Mouse (Mus musculus): Measurements from ENCODE around the gene Pln.

Pln gene

DNA sequence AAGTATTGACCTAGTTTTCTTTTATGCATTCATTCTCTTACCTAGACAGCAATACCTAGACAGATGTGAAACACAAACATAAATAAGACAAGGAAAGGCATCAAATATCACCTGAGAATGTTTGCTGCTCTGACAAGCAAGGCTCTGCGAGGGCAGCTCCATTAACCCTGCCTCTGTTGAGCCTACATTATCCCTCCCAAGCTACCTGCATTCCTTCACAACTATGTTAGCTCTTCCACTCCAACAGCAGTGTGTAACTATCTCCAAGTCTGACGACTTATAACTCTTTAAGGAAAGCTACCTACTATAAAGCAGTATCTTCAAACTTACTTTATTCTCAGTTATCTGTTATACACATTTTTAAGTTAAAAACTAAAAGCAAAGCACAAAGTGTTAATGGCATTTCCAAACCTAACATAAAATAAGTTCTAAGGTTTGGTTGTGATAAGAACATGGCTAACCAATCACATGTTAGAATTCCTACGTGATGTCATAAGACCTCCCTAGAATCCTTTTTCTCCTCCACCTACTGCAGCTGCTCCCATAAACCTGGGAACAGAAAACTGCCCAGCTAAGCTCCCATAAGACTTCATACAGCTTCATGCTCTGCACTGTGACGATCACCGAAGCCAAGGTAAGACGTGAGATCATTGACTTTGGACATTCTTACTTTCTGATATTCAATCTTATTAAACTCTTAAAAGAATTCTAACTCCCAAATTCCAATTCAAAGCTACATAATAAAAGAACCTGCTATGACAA, at the start of gene Pln:
Gene Pln, plus strand, starts transcription at position 506 of the 762 bp plus-strand sequence.
- in situ Hi-C loops (cut with MboI; ENCODE audit: low pct_unique_long_range_greater_than_20kb in 1 of 2, low sequenced_read_pairs in 2 of 2, unreplicated experiment in 1 of 2), result loop anchor here in 1 of 2 experiments (25.0 kb wide), 1 partner anchor 225 kb away; no protein-coding TSS in a partner anchor

DNA sequence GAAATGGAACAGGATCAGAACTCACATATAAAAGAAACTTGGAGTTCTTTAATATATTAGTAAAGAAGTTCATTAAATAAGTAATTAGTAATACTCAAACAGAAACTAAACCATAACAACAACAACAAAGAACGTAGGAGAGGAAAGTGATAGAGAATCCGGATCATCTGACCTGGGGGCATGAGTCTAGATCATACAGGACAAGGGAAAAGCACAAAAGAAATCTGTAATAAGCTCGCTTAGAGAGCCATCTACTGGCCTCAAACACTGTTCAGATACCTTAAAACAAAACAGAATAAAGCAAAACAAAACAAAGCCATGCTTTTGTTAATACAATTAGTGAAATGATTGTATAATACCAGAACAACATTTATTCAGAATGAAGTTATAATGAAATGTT, 31.6 kb upstream of the Pln start:
- in situ Hi-C loops (cut with MboI; ENCODE audit: low pct_unique_long_range_greater_than_20kb in 1 of 2, low sequenced_read_pairs in 2 of 2, unreplicated experiment in 1 of 2), result no loop called here

DNA sequence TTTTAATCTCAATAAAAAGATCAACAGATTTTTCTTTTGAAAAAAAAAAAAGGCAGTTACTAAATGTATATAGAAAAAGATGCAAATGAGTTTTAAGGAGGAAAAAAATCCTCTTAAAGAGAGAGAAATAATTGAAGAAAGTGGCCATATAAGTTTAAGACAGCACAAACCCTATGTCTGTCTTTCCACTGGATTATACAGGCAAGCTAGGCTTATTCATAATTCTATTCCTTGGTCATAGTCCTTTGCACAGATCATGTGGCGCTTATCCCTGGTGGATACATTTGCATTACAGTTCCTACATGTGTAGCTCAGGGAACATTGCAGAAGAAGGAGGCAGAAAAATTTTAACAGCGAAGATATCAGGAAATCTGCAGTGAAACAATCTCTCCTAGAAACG, 30.8 kb upstream of the Pln start:
- in situ Hi-C loops (cut with MboI; ENCODE audit: low pct_unique_long_range_greater_than_20kb in 1 of 2, low sequenced_read_pairs in 2 of 2, unreplicated experiment in 1 of 2), result no loop called here

DNA sequence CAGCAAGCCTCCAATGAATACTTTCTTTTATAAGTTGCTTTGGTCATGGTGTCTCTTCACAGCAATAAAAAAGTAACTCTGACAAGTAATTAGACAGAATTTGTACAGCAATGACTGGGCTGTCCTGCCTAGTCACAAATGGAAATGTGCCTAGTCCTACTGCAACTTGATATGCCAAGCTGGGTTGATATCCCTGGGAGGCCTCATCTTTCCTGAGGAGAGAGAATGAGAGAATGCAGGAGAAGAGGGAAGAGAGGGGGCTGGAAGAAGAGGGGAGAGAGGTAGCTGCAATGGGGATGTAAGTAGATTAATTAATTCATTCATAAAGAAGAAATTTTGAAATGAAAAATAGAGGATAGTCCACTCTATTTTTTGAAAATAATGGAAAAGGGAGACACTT, 14.1 kb upstream of the Pln start:
- in situ Hi-C loops (cut with MboI; ENCODE audit: low pct_unique_long_range_greater_than_20kb in 1 of 2, low sequenced_read_pairs in 2 of 2, unreplicated experiment in 1 of 2), result no loop called here

DNA sequence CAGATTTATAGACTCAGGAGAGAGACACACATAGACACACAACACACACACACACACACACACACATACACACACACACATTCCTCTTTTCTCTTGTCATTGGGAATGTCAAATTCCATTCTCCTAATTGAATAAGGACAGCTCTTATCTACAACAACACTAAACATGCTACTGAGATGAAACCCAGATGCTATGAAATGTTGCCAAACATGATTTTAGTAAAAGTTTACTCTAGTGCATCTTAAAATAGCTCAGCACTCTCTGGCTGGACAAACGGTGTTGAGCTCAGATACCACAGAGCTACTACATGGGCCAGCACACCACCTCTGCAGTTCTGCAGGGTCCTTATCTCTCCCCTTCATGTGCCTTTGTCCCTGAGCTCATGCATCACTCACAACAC, 12.8 kb upstream of the Pln start:
- in situ Hi-C loops (cut with MboI; ENCODE audit: low pct_unique_long_range_greater_than_20kb in 1 of 2, low sequenced_read_pairs in 2 of 2, unreplicated experiment in 1 of 2), result loop anchor here in 1 of 2 experiments (25.0 kb wide), 1 partner anchor 212 kb away; no protein-coding TSS in a partner anchor

DNA sequence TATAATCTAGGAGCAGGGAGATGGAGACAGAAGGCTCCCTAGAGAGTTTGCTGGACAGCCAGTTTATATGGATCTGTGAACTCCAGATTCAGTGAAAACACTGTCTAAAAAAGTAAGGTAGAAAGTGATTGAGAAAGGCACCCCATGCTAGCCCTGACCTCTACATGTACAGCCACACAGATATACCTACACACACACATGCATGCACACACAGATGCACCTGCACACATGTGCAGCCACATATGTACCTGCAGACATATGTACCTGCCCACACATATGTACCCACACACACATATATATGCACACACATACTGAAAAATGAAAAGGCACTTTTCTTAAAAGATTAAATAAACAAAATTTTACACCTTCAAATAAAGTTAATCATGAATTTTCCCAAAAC, 11.1 kb upstream of the Pln start:
- in situ Hi-C loops (cut with MboI; ENCODE audit: low pct_unique_long_range_greater_than_20kb in 1 of 2, low sequenced_read_pairs in 2 of 2, unreplicated experiment in 1 of 2), result loop anchor here in 1 of 2 experiments (25.0 kb wide), 1 partner anchor 214 kb away; no protein-coding TSS in a partner anchor

DNA sequence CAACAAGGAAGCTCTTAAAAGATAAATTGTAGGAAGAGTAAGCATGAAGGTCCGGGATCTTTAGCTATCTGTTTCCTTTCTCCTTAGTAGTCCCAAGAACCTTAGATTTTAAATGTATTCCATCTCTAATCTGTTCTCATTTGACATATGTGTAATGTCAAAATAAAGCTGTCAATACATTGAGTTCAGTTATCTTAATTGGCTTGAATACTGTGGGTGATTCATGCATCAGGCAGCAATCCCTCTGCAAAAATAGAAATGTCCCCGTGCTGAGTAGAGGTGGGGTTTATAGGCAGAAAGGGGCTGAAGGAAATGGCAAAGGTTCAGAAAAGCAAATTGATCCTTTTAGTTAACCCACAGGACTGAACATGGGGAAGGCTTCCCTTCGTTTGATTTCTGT, 8.2 kb upstream of the Pln start:
- in situ Hi-C loops (cut with MboI; ENCODE audit: low pct_unique_long_range_greater_than_20kb in 1 of 2, low sequenced_read_pairs in 2 of 2, unreplicated experiment in 1 of 2), result loop anchor here in 1 of 2 experiments (25.0 kb wide), 1 partner anchor 217 kb away; no protein-coding TSS in a partner anchor

DNA sequence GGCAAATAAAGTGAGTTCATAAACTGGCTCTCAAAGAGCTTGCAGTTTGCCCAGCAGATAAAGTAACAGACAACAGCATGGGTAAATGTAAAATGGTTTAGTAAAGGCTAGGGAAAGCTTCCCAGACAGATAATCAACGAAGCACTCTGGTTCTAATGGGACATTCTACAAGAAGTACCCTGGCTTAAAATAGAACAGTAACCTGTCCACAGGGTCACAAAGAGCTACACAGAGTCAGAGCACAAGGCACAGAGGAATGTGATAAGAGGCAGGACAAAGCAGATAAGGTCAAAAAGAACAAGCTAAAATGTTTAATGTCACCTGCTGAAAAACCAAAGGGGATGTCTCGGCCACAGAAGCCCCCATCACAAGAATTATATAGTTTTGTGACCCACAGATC, 4.7 kb upstream of the Pln start:
- in situ Hi-C loops (cut with MboI; ENCODE audit: low pct_unique_long_range_greater_than_20kb in 1 of 2, low sequenced_read_pairs in 2 of 2, unreplicated experiment in 1 of 2), result loop anchor here in 1 of 2 experiments (25.0 kb wide), 1 partner anchor 220 kb away; no protein-coding TSS in a partner anchor

DNA sequence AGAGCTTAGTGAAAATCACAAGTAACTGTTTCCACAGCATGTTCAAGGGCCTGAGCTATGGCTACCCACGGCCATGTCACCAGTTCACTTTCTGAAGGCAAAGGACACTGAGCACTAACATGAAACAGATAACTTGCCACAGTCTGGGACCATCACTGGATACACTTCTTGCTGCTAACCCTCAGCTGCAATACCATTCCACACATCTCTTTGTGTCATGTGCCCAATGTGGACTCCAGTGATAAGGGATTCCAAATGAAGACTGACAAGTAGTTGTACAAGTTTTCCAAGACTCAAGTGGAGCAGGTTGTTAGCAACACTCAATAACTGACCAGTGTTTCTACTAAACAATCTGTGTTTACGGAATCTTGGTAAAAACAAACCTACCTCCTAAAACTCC, 2.2 kb upstream of the Pln start:
- in situ Hi-C loops (cut with MboI; ENCODE audit: low pct_unique_long_range_greater_than_20kb in 1 of 2, low sequenced_read_pairs in 2 of 2, unreplicated experiment in 1 of 2), result loop anchor here in 1 of 2 experiments (25.0 kb wide), 1 partner anchor 223 kb away; no protein-coding TSS in a partner anchor

DNA sequence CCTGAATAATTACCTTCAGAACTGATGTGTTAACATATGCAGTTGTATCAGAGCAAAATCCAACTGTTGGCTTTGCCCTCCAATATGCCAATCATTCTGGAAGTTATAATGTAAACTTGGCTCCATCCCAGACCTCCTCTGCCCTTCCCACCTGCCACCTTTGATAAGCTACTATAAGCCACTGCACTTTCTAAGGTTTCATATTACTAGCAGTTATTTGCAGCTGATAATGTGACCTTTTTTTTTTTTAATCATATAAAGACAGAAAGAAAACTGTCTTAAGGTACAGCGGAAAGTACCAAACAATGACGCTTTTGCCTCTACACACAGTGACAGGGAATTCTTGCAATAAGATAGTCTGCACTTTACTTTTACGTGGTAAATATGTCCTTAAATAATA, 1.5 kb upstream of the Pln start:
- in situ Hi-C loops (cut with MboI; ENCODE audit: low pct_unique_long_range_greater_than_20kb in 1 of 2, low sequenced_read_pairs in 2 of 2, unreplicated experiment in 1 of 2), result loop anchor here in 1 of 2 experiments (25.0 kb wide), 1 partner anchor 224 kb away; no protein-coding TSS in a partner anchor

DNA sequence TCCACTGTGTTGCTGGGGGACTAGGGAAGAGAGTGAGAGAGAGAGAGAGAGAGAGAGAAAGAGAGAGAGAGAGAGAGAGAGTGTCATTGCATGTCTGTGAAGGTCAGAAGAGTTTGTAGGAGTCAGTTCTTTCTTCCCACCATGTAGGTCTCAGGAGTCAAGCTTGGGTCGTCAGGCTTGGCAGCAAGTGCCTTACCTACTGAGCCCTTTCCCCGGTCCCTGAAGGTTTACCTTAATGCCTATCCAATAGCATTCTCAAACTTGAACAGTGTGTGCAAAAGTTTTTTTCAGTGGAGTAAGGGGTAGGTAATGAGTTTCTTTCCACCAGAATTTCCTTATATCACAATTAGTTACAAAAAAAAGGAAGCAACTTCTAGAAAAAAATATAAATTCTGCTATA, 1.6 kb downstream of the Pln start:
- in situ Hi-C loops (cut with MboI; ENCODE audit: low pct_unique_long_range_greater_than_20kb in 1 of 2, low sequenced_read_pairs in 2 of 2, unreplicated experiment in 1 of 2), result loop anchor here in 1 of 2 experiments (25.0 kb wide), 1 partner anchor 227 kb away; no protein-coding TSS in a partner anchor

DNA sequence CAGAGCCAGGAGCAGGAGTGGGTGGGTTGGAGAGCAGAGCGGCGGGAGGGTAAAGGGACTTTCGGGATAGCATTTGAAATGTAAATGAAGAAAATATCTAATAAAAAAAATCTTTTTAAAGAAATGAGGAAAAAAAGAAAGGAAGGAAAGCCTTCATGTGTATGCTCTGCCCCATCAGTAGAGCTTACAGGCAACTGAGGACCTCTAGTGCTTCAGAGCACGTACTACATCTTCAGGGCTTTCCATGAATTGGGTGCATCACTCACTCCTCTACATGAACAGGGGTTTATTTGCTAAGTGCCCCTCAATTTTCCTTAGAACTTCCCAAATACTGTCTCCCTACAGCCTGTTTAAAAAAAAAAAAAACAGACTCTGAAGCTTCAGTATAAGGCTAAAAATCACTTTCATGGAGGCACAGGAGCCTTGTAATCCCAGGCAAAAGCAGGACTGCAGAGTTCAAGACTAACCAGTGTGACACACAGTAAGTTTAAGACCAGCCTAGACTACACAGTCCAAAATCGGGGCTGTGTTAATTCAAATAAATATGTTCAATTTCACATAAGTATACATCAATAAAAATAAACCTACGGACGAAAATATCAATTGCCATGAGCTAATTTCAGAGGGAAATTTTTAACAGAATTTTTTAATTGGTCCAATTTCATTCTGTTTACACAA, 4.0 kb downstream of the Pln start:
- in situ Hi-C loops (cut with MboI; ENCODE audit: low pct_unique_long_range_greater_than_20kb in 1 of 2, low sequenced_read_pairs in 2 of 2, unreplicated experiment in 1 of 2), result loop anchor here (10.0 to 25.0 kb wide), 2 partner anchors 183 to 229 kb away; no protein-coding TSS in a partner anchor

DNA sequence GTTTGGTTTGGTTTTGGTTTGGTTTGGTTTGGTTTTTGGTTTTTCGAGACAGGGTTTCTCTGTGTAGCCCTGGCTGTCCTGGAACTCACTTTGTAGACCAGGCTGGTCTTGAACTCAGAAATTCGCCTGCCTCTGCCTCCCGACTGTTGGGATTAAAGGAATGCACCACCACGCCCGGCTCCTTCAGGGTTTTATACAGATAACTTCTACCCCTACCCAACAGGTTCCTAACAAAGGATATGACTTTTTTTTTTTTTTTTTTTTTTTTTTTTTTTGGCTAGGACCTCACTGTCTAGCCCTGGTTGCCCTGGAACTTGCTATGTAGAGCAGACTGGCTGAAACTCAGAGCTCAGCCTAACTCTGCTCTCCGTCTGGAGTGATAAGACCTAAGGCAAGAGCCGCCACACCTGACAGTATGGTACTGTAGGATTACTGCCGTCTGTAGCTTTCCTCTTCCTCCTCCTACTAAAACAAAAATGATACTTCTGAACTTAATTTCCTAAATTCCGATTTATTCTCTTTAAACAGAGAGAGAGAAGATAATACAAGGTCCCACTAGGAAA, 4.8 kb downstream of the Pln start:
- in situ Hi-C loops (cut with MboI; ENCODE audit: low pct_unique_long_range_greater_than_20kb in 1 of 2, low sequenced_read_pairs in 2 of 2, unreplicated experiment in 1 of 2), result loop anchor here (10.0 to 25.0 kb wide), 2 partner anchors 183 to 230 kb away; no protein-coding TSS in a partner anchor

DNA sequence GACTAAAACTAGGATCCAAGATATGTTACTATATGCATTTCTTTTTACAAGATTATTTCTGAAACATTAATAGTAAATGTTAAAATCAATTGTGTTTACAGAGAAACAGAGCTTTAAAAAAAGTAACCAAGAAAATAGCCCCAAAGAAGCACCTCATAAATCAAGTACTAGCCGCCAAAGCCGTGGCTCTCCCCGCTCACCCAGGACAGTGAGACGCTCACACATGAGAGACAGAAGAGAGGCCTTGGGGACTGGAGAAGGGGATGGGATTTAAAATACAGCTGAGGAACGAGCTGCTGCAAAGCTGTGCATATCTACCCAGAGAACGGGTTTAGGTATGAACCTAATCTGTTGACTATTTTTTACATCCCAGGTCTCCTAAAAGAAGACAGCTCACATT, 5.9 kb downstream of the Pln start:
- in situ Hi-C loops (cut with MboI; ENCODE audit: low pct_unique_long_range_greater_than_20kb in 1 of 2, low sequenced_read_pairs in 2 of 2, unreplicated experiment in 1 of 2), result loop anchor here (10.0 to 25.0 kb wide), 2 partner anchors 181 to 231 kb away; no protein-coding TSS in a partner anchor

DNA sequence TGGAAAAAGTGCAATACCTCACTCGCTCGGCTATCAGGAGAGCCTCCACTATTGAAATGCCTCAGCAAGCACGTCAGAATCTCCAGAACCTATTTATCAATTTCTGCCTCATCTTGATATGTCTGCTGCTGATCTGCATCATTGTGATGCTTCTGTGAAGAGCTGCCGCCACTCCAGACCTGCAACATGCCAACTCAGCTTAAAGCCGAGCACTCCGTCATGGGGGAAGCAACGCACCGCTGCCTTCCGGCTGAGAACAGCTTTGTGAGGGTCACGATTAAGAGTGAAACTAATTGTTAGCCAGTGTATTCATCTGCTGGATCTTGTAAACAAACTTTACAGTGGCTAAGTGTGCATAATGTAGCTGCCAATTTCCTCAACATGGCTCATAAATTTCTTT, 6.4 kb downstream of the Pln start:
- in situ Hi-C loops (cut with MboI; ENCODE audit: low pct_unique_long_range_greater_than_20kb in 1 of 2, low sequenced_read_pairs in 2 of 2, unreplicated experiment in 1 of 2), result loop anchor here (10.0 to 25.0 kb wide), 2 partner anchors 181 to 232 kb away; no protein-coding TSS in a partner anchor

DNA sequence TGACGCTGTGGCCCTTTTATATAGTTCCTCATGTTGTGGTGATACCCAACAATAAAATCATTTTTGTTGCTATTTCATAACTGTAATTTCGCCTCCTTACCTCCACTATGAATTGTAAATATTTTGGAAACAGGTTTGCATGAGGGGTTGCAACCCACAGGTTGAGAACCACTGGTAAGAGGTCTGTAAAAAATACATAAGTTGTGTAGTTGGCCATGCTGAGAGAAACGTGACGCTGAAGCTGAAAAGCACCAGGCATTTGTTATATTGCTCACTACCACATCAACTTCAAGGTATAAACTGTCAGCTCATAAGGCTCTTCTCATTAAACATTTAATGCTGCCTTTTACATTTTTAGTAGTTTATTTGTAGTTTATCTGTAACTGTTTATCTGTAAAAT, 8.0 kb downstream of the Pln start:
- in situ Hi-C loops (cut with MboI; ENCODE audit: low pct_unique_long_range_greater_than_20kb in 1 of 2, low sequenced_read_pairs in 2 of 2, unreplicated experiment in 1 of 2), result loop anchor here (5.0 to 25.0 kb wide), 3 partner anchors 179 to 233 kb away; no protein-coding TSS in a partner anchor

DNA sequence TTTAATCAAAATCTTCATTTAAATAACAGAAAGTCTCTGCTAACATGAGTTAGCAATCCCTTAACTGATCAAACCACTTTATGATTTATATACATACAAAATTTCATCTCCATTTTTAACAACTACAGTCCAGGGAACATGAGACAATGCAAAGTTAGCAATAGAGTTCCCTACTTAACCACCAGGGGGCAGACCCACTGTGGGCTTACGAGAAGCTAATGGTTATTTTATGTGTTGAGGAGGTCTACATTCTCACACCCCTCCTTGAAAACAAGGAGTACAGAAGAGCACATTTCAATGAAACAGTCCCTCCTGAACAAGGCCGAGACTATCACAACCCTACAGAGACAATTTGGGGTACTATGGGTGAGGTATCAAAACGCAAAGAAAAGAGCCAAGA, 9.0 kb downstream of the Pln start:
- in situ Hi-C loops (cut with MboI; ENCODE audit: low pct_unique_long_range_greater_than_20kb in 1 of 2, low sequenced_read_pairs in 2 of 2, unreplicated experiment in 1 of 2), result loop anchor here (5.0 to 25.0 kb wide), 3 partner anchors 178 to 234 kb away; no protein-coding TSS in a partner anchor

DNA sequence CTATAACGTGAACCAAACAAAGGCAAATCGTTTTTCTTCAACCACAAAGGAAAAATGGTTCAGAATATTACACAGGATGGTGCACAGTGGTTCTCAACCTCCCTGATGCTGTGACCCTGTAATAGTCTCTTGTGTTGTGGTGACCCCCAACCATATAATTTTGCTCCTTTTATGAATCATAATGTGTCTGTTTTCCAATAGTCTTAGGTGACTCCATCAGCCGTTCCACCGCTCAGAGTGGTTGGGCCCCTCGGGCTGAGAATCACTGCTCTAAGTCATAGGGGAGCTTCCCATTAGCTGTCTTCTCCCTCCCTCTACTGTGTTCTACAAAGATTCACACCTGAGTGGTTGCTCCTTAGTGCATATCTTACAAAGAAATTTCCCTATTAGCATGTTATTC, 9.4 kb downstream of the Pln start:
- in situ Hi-C loops (cut with MboI; ENCODE audit: low pct_unique_long_range_greater_than_20kb in 1 of 2, low sequenced_read_pairs in 2 of 2, unreplicated experiment in 1 of 2), result loop anchor here (5.0 to 25.0 kb wide), 3 partner anchors 178 to 235 kb away; no protein-coding TSS in a partner anchor

Measured in mouse embryonic stem cell (cell line).